Mouse (Mus musculus): Measurements from ENCODE around the gene Gm5105.

DNA sequence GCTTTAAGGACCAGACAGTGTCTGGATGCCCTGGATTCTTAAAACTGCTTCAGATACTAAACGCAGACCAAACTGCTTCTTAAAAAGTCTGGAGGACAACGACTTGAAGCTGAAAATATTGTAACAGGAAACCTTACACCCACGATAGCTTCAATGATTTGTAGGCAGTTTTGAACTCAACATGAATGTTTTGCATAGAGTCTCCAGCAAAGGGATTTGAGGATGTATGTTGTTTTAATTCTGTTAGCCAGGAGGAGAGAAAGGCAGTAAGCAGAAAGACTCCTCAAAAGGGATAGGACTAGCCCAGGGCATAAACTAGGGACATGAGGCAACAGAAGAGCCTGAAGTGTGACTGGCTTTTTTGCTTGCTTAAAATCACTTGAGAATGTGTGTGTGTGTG lies 60.3 kb downstream of the Gm5105 start:
- TF ChIP-seq GATA1 (IDR thresholded peaks at IDR 0.05; ENCODE audit: borderline replicate concordance, low read length): no peak
- TF ChIP-seq FLI1 (IDR thresholded peaks at IDR 0.05; ENCODE audit: low read length): no peak
